Mouse (Mus musculus) myocyte (in vitro differentiated cells): Measurements from ENCODE around the gene 9230102O04Rik. TPM values are rescaled to one million over a fixed set of nuclear protein-coding genes. Genes with fewer than 3 reads are reported as not detected.

Experiments
- H3K27me3 ChIP-seq: one replicate; pipeline ENCODE4 v1.6.1; 2011; ENCODE audit not compliant: control insufficient read depth, insufficient read depth, insufficient read length
- H3K36me3 ChIP-seq: one replicate; pipeline ENCODE4 v1.6.1; 2011; ENCODE audit not compliant: control insufficient read depth, insufficient read depth
- H3K4me2 ChIP-seq: one replicate; pipeline ENCODE4 v1.6.1; 2011; ENCODE audit warnings: low read depth, control low read depth
- H3K4me3 ChIP-seq: one replicate; pipeline ENCODE4 v1.5.1; 2011; ENCODE audit warnings: mild to moderate bottlenecking, control low read depth, moderate library complexity
- H3K79me2 ChIP-seq: one replicate; pipeline ENCODE4 v1.6.1; 2011; ENCODE audit not compliant: control insufficient read depth, insufficient read depth
- H3ac ChIP-seq: one replicate; pipeline ENCODE4 v1.6.1; 2011; ENCODE audit not compliant: control insufficient read depth, insufficient read length
- CEBPB ChIP-seq: IDR thresholded peaks from 2 replicates; pipeline ENCODE4 v1.6.1; 2011; ENCODE audit warnings: mild to moderate bottlenecking, moderate library complexity; ENCODE audit not compliant: poor library complexity, insufficient read depth, severe bottlenecking
- E2F4 ChIP-seq: IDR thresholded peaks from one replicate; pipeline ENCODE4 v1.6.1; 2011; ENCODE audit warnings: mild to moderate bottlenecking, control low read depth, moderate library complexity; ENCODE audit not compliant: insufficient read depth
- MAX ChIP-seq: IDR thresholded peaks from one replicate; pipeline ENCODE4 v1.6.1; 2011; ENCODE audit warnings: low read depth, mild to moderate bottlenecking, control low read depth
- MYOD1 ChIP-seq, 3 experiments: IDR thresholded peaks; one replicate each; pipeline ENCODE4 v1.6.1; 2011; ENCODE audit warnings: control low read depth in 2 of 3, low read depth in 2 of 3, mild to moderate bottlenecking in 2 of 3, moderate library complexity in 1 of 3; ENCODE audit not compliant: insufficient read length in 2 of 3, control insufficient read depth in 1 of 3
- MYOG ChIP-seq, 3 experiments: IDR thresholded peaks; one replicate each; pipeline ENCODE4 v1.6.1; 2011; ENCODE audit warnings: control low read depth in 2 of 3, low read depth in 2 of 3, mild to moderate bottlenecking in 2 of 3; ENCODE audit not compliant: insufficient read length in 2 of 3, control insufficient read depth in 1 of 3, insufficient read depth in 1 of 3
- POLR2A ChIP-seq: IDR thresholded peaks from one replicate; pipeline ENCODE4 v1.6.1; 2011; ENCODE audit warnings: low read depth, mild to moderate bottlenecking, control low read depth, moderate library complexity; ENCODE audit not compliant: insufficient read length
- POLR2AphosphoS2 ChIP-seq: IDR thresholded peaks from one replicate; pipeline ENCODE4 v1.6.1; 2011; ENCODE audit warnings: low read depth, control low read depth; ENCODE audit not compliant: insufficient read length
- REST ChIP-seq: IDR thresholded peaks from one replicate; pipeline ENCODE4 v1.6.1; 2011; ENCODE audit warnings: mild to moderate bottlenecking, control low read depth, moderate library complexity; ENCODE audit not compliant: insufficient read depth, insufficient read length
- SRF ChIP-seq: IDR thresholded peaks from one replicate; pipeline ENCODE4 v1.6.1; 2011; ENCODE audit warnings: low read depth; ENCODE audit not compliant: control insufficient read depth, insufficient read length
- TCF12 ChIP-seq: IDR thresholded peaks from one replicate; pipeline ENCODE4 v1.6.1; 2011; ENCODE audit warnings: mild to moderate bottlenecking, control low read depth; ENCODE audit not compliant: poor library complexity, insufficient read depth, severe bottlenecking
- TCF3 ChIP-seq: IDR thresholded peaks from one replicate; pipeline ENCODE4 v1.6.1; 2011; ENCODE audit warnings: low read depth, control low read depth; ENCODE audit not compliant: insufficient read length
- USF1 ChIP-seq: IDR thresholded peaks from one replicate; pipeline ENCODE4 v1.6.1; 2011; ENCODE audit warnings: low read depth, mild to moderate bottlenecking, control low read depth, moderate library complexity
- polyA plus RNA-seq: library from polyadenylated mRNA; unstranded; fragments of >200 nt; fragmentation: generic; extraction: Trizol; gene quantifications from one replicate; pipeline ENCODE4 v1.2.1, GENCODE M21; 2012; ENCODE audit warnings: missing spikeins

9230102O04Rik gene
- polyA plus RNA-seq, 1 experiment: not detected

GRCm38 (mm10) chr2:9885217-9885770, 4.0 kb downstream of the 9230102O04Rik start:
- no peak for TF ChIP-seq MAX
- no peak for TF ChIP-seq POLR2A
- no peak for TF ChIP-seq E2F4
- TF ChIP-seq SRF: no peak
- TF ChIP-seq TCF3: no peak
- no peak for TF ChIP-seq POLR2AphosphoS2
- TF ChIP-seq REST: no peak
- TF ChIP-seq CEBPB: no peak
- TF ChIP-seq MYOG (IDR thresholded peaks at IDR 0.05; ENCODE audit: control insufficient read depth in 1 of 3, insufficient read depth in 1 of 3, insufficient read length in 2 of 3, low read depth in 2 of 3): no peak
- Histone ChIP-seq H3K36me3 (no peaks in the 10 kb centered on the region), H3K79me2 (no peaks in the 10 kb centered on the region), H3K27me3 (no peaks in the 10 kb centered on the region), H3K4me3 (no peak overlapping the region), H3ac (no peak overlapping the region), H3K4me2 (no peak overlapping the region)

GRCm38 (mm10) chr2:9884533-9885216, 4.7 kb downstream of the 9230102O04Rik start:
- Histone ChIP-seq H3ac (no peak overlapping the region), H3K4me3 (no peak overlapping the region), H3K4me2 (no peak overlapping the region), H3K36me3 (no peaks in the 10 kb centered on the region), H3K79me2 (no peaks in the 10 kb centered on the region), H3K27me3 (no peaks in the 10 kb centered on the region)
- no peak for TF ChIP-seq TCF12
- no peak for TF ChIP-seq REST
- TF ChIP-seq E2F4: no peak
- no peak for TF ChIP-seq SRF
- no peak for TF ChIP-seq TCF3
- TF ChIP-seq MYOD1 (IDR thresholded peaks at IDR 0.05; ENCODE audit: control insufficient read depth in 1 of 3, insufficient read length in 2 of 3, low read depth in 2 of 3): no peak
- no peak for TF ChIP-seq MYOG (IDR thresholded peaks at IDR 0.05; ENCODE audit: control insufficient read depth in 1 of 3, insufficient read depth in 1 of 3, insufficient read length in 2 of 3, low read depth in 2 of 3)
- no peak for TF ChIP-seq POLR2A
- no peak for TF ChIP-seq CEBPB
- TF ChIP-seq MAX: no peak
- TF ChIP-seq USF1: no peak
- no peak for TF ChIP-seq POLR2AphosphoS2

GRCm38 (mm10) chr2:9883803-9884532, 5.4 kb downstream of the 9230102O04Rik start:
- TF ChIP-seq MYOD1 (IDR thresholded peaks at IDR 0.05; ENCODE audit: control insufficient read depth in 1 of 3, insufficient read length in 2 of 3, low read depth in 2 of 3): no peak
- no peak for TF ChIP-seq TCF3
- no peak for TF ChIP-seq POLR2AphosphoS2
- TF ChIP-seq MYOG (IDR thresholded peaks at IDR 0.05; ENCODE audit: control insufficient read depth in 1 of 3, insufficient read depth in 1 of 3, insufficient read length in 2 of 3, low read depth in 2 of 3): no peak
- H3K4me2 ChIP-seq: no peak overlapping the region
- H3K36me3 ChIP-seq: no peaks in the 10 kb centered on the region
- no peak overlapping the region for H3ac ChIP-seq
- no peaks in the 10 kb centered on the region for H3K27me3 ChIP-seq
- no peak overlapping the region for H3K4me3 ChIP-seq
- H3K79me2 ChIP-seq: no peaks in the 10 kb centered on the region

- no peak overlapping the region for H3K4me3 ChIP-seq
- H3K79me2 ChIP-seq: no peaks in the 10 kb centered on the region
- H3K4me2 ChIP-seq: no peak overlapping the region
- no peaks in the 10 kb centered on the region for H3K27me3 ChIP-seq
- no peaks in the 10 kb centered on the region for H3K36me3 ChIP-seq
- TF ChIP-seq MYOD1 (IDR thresholded peaks at IDR 0.05; ENCODE audit: control insufficient read depth in 1 of 3, insufficient read length in 2 of 3, low read depth in 2 of 3) (no peak), REST (no peak), MYOG (IDR thresholded peaks at IDR 0.05; ENCODE audit: control insufficient read depth in 1 of 3, insufficient read depth in 1 of 3, insufficient read length in 2 of 3, low read depth in 2 of 3) (no peak), TCF12 (no peak), MAX (no peak), SRF (no peak), USF1 (no peak), CEBPB (no peak), POLR2AphosphoS2 (no peak), E2F4 (no peak), POLR2A (no peak), TCF3 (no peak)
- no peak overlapping the region for H3ac ChIP-seq
These were observed 6.2 kb downstream of the 9230102O04Rik start for GRCm38 (mm10) chr2:9882926-9883802.
